Mouse (Mus musculus) liver, adult 2 months (tissue): ENCODE measurements around the gene Ctdspl. TPM values are rescaled to one million over a fixed set of nuclear protein-coding genes. Genes with fewer than 3 reads are reported as not detected.

Source experiments
- DNase-seq: peaks from one replicate; pipeline ENCODE4 v3.0.0-alpha.2; 2011; ENCODE audit warnings: low read depth, low spot score; ENCODE audit errors: extremely low read depth
- H3K27ac ChIP-seq: fragments of 200-500 bp; replicated peaks from 2 replicates; pipeline ENCODE4 v1.5.1; 2012; ENCODE audit warnings: low read depth, mild to moderate bottlenecking, control low read depth, inconsistent platforms, low read length; ENCODE audit not compliant: insufficient read depth
- H3K27me3 ChIP-seq: fragments of 200-500 bp; 2 replicates; pipeline ENCODE4 v1.6.1; 2012; ENCODE audit warnings: mild to moderate bottlenecking, moderate library complexity, low read length, inconsistent platforms; ENCODE audit not compliant: control insufficient read depth, insufficient read depth
- H3K36me3 ChIP-seq: fragments of 200-500 bp; 2 replicates; pipeline ENCODE4 v1.6.1; 2012; ENCODE audit warnings: low read length, inconsistent platforms; ENCODE audit not compliant: control insufficient read depth, insufficient read depth
- H3K4me1 ChIP-seq: fragments of 200-500 bp; 2 replicates; pipeline ENCODE4 v1.6.1; 2011; ENCODE audit warnings: low read length; ENCODE audit not compliant: control insufficient read depth, insufficient read depth
- H3K4me3 ChIP-seq: fragments of 200-500 bp; 2 replicates; pipeline ENCODE4 v1.5.1; 2011; ENCODE audit warnings: low read depth, mild to moderate bottlenecking, control low read depth, low read length, moderate library complexity; ENCODE audit not compliant: insufficient read depth
- H3K79me2 ChIP-seq: fragments of 200-500 bp; 2 replicates; pipeline ENCODE4 v1.6.1; 2012; ENCODE audit warnings: inconsistent platforms, mild to moderate bottlenecking, low read length, moderate library complexity; ENCODE audit not compliant: control insufficient read depth, insufficient read depth
- H3K9ac ChIP-seq: fragments of 200-500 bp; 2 replicates; pipeline ENCODE4 v1.6.1; 2012; ENCODE audit warnings: low read depth, mild to moderate bottlenecking, control low read depth, inconsistent platforms, low read length
- CTCF ChIP-seq: fragments of 200-500 bp; IDR thresholded peaks from 2 replicates; pipeline ENCODE4 v1.5.1; 2011; ENCODE audit warnings: low read depth, low read length, control low read depth
- POLR2A ChIP-seq: fragments of 200-500 bp; IDR thresholded peaks from 2 replicates; pipeline ENCODE4 v1.6.1; 2011; ENCODE audit warnings: low read length, control low read depth; ENCODE audit not compliant: insufficient read depth; ENCODE audit errors: extremely low read depth
- WGBS: fragments of 180-500 bp; shearing (Covaris S2); methylation state at CpG from one replicate; pipeline ENCODE4 v1.1.7; 2018; 5-methylcytosine and 5-hydroxymethylcytosine counted together
- polyA plus RNA-seq: library from polyadenylated mRNA; depleted of rRNA; stranded (reverse); fragments of >200 nt; gene quantifications from 2 replicates; pipeline ENCODE4 v1.2.3, GENCODE M21; 2012
- total RNA-seq: library from RNA; depleted of rRNA; stranded (reverse); fragments of >200 nt; gene quantifications from 2 replicates; pipeline ENCODE4 v1.2.3, GENCODE M21; 2014

Ctdspl gene
- total and polyA plus RNA-seq, 2 experiments: 2.5 to 3.5 TPM

- Histone ChIP-seq H3K4me1 (no peaks in the 10 kb centered on the region), H3K27me3 (no peaks in the 10 kb centered on the region), H3K27ac (no peak overlapping the region), H3K9ac (no peak overlapping the region), H3K4me3 (no peak overlapping the region), H3K79me2 (no peaks in the 10 kb centered on the region), H3K36me3 (no peaks in the 10 kb centered on the region)
- no peak for DNase-seq
- 85% methylated on average over 3 of the region's 3 CpGs for WGBS
- TF ChIP-seq POLR2A (no peak), CTCF (no peak)
Observed at GRCm38 (mm10) chr9:119038574-119038973, 112.3 kb downstream of the Ctdspl start.

- Histone ChIP-seq H3K27ac (no peak overlapping the region), H3K27me3 (no peaks in the 10 kb centered on the region), H3K36me3 (no peaks in the 10 kb centered on the region), H3K4me1 (no peaks in the 10 kb centered on the region), H3K79me2 (no peaks in the 10 kb centered on the region), H3K4me3 (no peak overlapping the region), H3K9ac (no peak overlapping the region)
- DNase-seq: no peak
- TF ChIP-seq POLR2A (no peak), CTCF (no peak)
- WGBS: 93% methylated on average over 15 of the region's 15 CpGs
Observed at GRCm38 (mm10) chr9:119040101-119040775, 114.0 kb downstream of the Ctdspl start.

- Histone ChIP-seq H3K4me3 (no peak overlapping the region), H3K27ac (no peak overlapping the region), H3K79me2 (no peaks in the 10 kb centered on the region), H3K36me3 (no peaks in the 10 kb centered on the region), H3K27me3 (no peaks in the 10 kb centered on the region), H3K4me1 (peaks cover 4% of the 10 kb centered on the region; the same call in 1 of the 2 replicates), H3K9ac (no peak overlapping the region)
- 83% methylated on average over 11 of the region's 11 CpGs for WGBS
- DNase-seq: no peak
- no peak for TF ChIP-seq POLR2A
- TF ChIP-seq CTCF: no peak
Observed at GRCm38 (mm10) chr9:119048182-119048903, 122.1 kb downstream of the Ctdspl start.

GRCm38 (mm10) chr9:119051158-119051557, 124.9 kb downstream of the Ctdspl start:
- 0 out of 2 replicates have a peak, but pooled peaks have one; percentile 3 for TF ChIP-seq CTCF
- no peak for TF ChIP-seq POLR2A
- H3K27ac ChIP-seq: no peak overlapping the region
- peaks cover 4% of the 10 kb centered on the region; the same call in 1 of the 2 replicates for H3K4me1 ChIP-seq
- no peak overlapping the region for H3K4me3 ChIP-seq
- no peak overlapping the region for H3K9ac ChIP-seq
- 98% methylated on average over 2 of the region's 2 CpGs for WGBS
- H3K27me3 ChIP-seq: no peaks in the 10 kb centered on the region
- no peak for DNase-seq
- no peaks in the 10 kb centered on the region for H3K36me3 ChIP-seq
- no peaks in the 10 kb centered on the region for H3K79me2 ChIP-seq

GRCm38 (mm10) chr9:119052154-119052944, 126.1 kb downstream of the Ctdspl start, which contains the start of gene Vill:
TSS of gene Vill (plus strand) at chr9:119052778.
- no peaks in the 10 kb centered on the region for H3K79me2 ChIP-seq
- peak within 1 kb of the TSS; percentile 9; the same call in 1 of the 2 replicates for H3K9ac ChIP-seq
- peak within 1 kb of the TSS; percentile 43; the same call in 1 of the 2 replicates for H3K4me3 ChIP-seq
- peaks cover 4% of the 10 kb centered on the region; the same call in 1 of the 2 replicates for H3K4me1 ChIP-seq
- no peaks in the 10 kb centered on the region for H3K36me3 ChIP-seq
- DNase-seq: peak; percentile 56
- no peaks in the 10 kb centered on the region for H3K27me3 ChIP-seq
- TF ChIP-seq CTCF: no peak
- TF ChIP-seq POLR2A: no peak
- no peak within 1 kb of the TSS for H3K27ac ChIP-seq
- WGBS: 12% methylated on average over 22 of the region's 22 CpGs
